Mouse (Mus musculus) heart, embryonic 11.5 days (tissue): ENCODE measurements around the gene Tstd3. TPM values are rescaled to one million over a fixed set of nuclear protein-coding genes. Genes with fewer than 3 reads are reported as not detected.

Experiments
- ATAC-seq: fragments of 200-750 bp; cut with Nextera tagmentation; replicated peaks from 2 replicates; pipeline ENCODE4 v1.8.0; 2017; ENCODE audit warnings: moderate library complexity; ENCODE audit not compliant: insufficient number of reproducible peaks, low FRiP score, low TSS enrichment
- H3K27ac ChIP-seq: fragments of 300-500 bp; sonication (generic); 2 replicates; pipeline ENCODE4 v1.5.1; 2014; ENCODE audit warnings: mild to moderate bottlenecking, low read depth, low read length
- H3K27me3 ChIP-seq: fragments of 300-500 bp; sonication (generic); 2 replicates; pipeline ENCODE4 v1.6.1; 2014; ENCODE audit warnings: mild to moderate bottlenecking, low read length, mixed read lengths; ENCODE audit not compliant: control insufficient read depth, insufficient read depth
- H3K36me3 ChIP-seq: fragments of 300-500 bp; sonication (generic); 2 replicates; pipeline ENCODE4 v1.6.1; 2014; ENCODE audit warnings: mild to moderate bottlenecking, low read length, moderate library complexity, mixed read lengths; ENCODE audit not compliant: control insufficient read depth, insufficient read depth
- H3K4me1 ChIP-seq: fragments of 300-500 bp; sonication (generic); 2 replicates; pipeline ENCODE4 v1.6.1; 2014; ENCODE audit warnings: low read length; ENCODE audit not compliant: control insufficient read depth, insufficient read depth
- H3K4me2 ChIP-seq: fragments of 300-500 bp; sonication (generic); 2 replicates; pipeline ENCODE4 v1.6.1; 2014; ENCODE audit warnings: mild to moderate bottlenecking, moderate library complexity
- H3K4me3 ChIP-seq: fragments of 300-500 bp; sonication (generic); 2 replicates; pipeline ENCODE4 v1.5.1; 2014; ENCODE audit warnings: low read depth, low read length
- H3K9ac ChIP-seq: fragments of 300-500 bp; sonication (generic); 2 replicates; pipeline ENCODE4 v1.6.1; 2014; ENCODE audit warnings: mild to moderate bottlenecking, low read depth, low read length, moderate library complexity
- H3K9me3 ChIP-seq: fragments of 300-500 bp; sonication (generic); replicated peaks from 2 replicates; pipeline ENCODE4 v1.6.1; 2016; ENCODE audit warnings: low read length; ENCODE audit not compliant: control insufficient read depth
- WGBS: fragments of 180-500 bp; shearing (Covaris S2); extraction: QIAGEN DNeasy Blood & Tissue Kit; methylation state at CpG from one replicate; pipeline ENCODE4 v1.1.7; 2014; ENCODE audit not compliant: insufficient replicate concordance; 5-methylcytosine and 5-hydroxymethylcytosine counted together
- polyA plus RNA-seq: library from polyadenylated mRNA; unstranded; fragments of >200 nt; fragmentation: Nextera tagmentation; extraction: Ambion mirVana; gene quantifications from 2 replicates; pipeline ENCODE4 v1.2.1, GENCODE M21; 2014

Tstd3 gene
- polyA plus RNA-seq, 1 experiment from 2014 or later = 24.4 TPM

GRCm38 (mm10) chr4:21788903-21789302 lies 21.9 kb upstream of the Tstd3 start:
- no peaks in the 10 kb centered on the region; the same call in 1 of the 2 replicates for H3K9me3 ChIP-seq
- WGBS = 87% methylated on average over 6 of the region's 6 CpGs
- H3K36me3 ChIP-seq = peaks cover 16% of the 10 kb centered on the region
- no peaks in the 10 kb centered on the region for H3K27me3 ChIP-seq
- no peak for ATAC-seq
- no peak overlapping the region for H3K9ac ChIP-seq
- no peaks in the 10 kb centered on the region for H3K4me1 ChIP-seq
- no peak overlapping the region for H3K4me3 ChIP-seq
- H3K27ac ChIP-seq = no peak overlapping the region
- no peak overlapping the region for H3K4me2 ChIP-seq

GRCm38 (mm10) chr4:21786268-21786667 lies 19.3 kb upstream of the Tstd3 start:
- no peak overlapping the region for H3K9ac ChIP-seq
- H3K27ac ChIP-seq = no peak overlapping the region
- H3K4me3 ChIP-seq = no peak overlapping the region
- H3K27me3 ChIP-seq = no peaks in the 10 kb centered on the region
- ATAC-seq = no peak
- WGBS = 93% methylated on average over 12 of the region's 12 CpGs
- no peaks in the 10 kb centered on the region for H3K9me3 ChIP-seq
- no peaks in the 10 kb centered on the region for H3K4me1 ChIP-seq
- peaks cover 24% of the 10 kb centered on the region for H3K36me3 ChIP-seq
- no peak overlapping the region for H3K4me2 ChIP-seq

- Histone ChIP-seq H3K4me1 (peaks cover 3% of the 10 kb centered on the region; the same call in 1 of the 2 replicates), H3K27me3 (no peaks in the 10 kb centered on the region), H3K9me3 (no peaks in the 10 kb centered on the region), H3K36me3 (peaks cover 14% of the 10 kb centered on the region), H3K4me3 (no peak overlapping the region), H3K27ac (no peak overlapping the region), H3K4me2 (no peak overlapping the region), H3K9ac (no peak overlapping the region)
- peak; percentile 74; the same call in 1 of the 2 replicates for ATAC-seq
- WGBS = 90% methylated on average over 12 of the region's 12 CpGs
These were observed 14.1 kb upstream of the Tstd3 start for GRCm38 (mm10) chr4:21780816-21781726.

- H3K36me3 ChIP-seq = peaks cover 5% of the 10 kb centered on the region
- ATAC-seq = no peak
- H3K9me3 ChIP-seq = no peaks in the 10 kb centered on the region
- H3K4me2 ChIP-seq = peak overlapping the region; percentile 66
- WGBS = 10% methylated on average over 9 of the region's 9 CpGs
- H3K4me3 ChIP-seq = peak overlapping the region; percentile 72
- no peaks in the 10 kb centered on the region for H3K27me3 ChIP-seq
- H3K27ac ChIP-seq = no peak overlapping the region
- H3K4me1 ChIP-seq = peaks cover 3% of the 10 kb centered on the region; the same call in 1 of the 2 replicates
- peak overlapping the region; percentile 80; the same call in 1 of the 2 replicates for H3K9ac ChIP-seq
These were observed 9.9 kb upstream of the Tstd3 start for GRCm38 (mm10) chr4:21776946-21777265.

- H3K27me3 ChIP-seq = no peaks in the 10 kb centered on the region
- H3K4me2 ChIP-seq = peak overlapping the region; percentile 66
- no peaks in the 10 kb centered on the region for H3K9me3 ChIP-seq
- H3K4me3 ChIP-seq = peak overlapping the region; percentile 72
- peak; percentile 95 for ATAC-seq
- under 1% methylated on average over 46 of the region's 46 CpGs for WGBS
- no peak overlapping the region for H3K27ac ChIP-seq
- H3K4me1 ChIP-seq = peaks cover 3% of the 10 kb centered on the region; the same call in 1 of the 2 replicates
- peak overlapping the region; percentile 80 for H3K9ac ChIP-seq
- H3K36me3 ChIP-seq = no peaks in the 10 kb centered on the region; the same call in 1 of the 2 replicates
These were observed 9.3 kb upstream of the Tstd3 start for GRCm38 (mm10) chr4:21776091-21776945.

- Histone ChIP-seq H3K4me3 (no peak overlapping the region), H3K4me2 (no peak overlapping the region), H3K9me3 (no peaks in the 10 kb centered on the region), H3K27ac (no peak overlapping the region), H3K4me1 (peaks cover 2% of the 10 kb centered on the region; the same call in 1 of the 2 replicates), H3K27me3 (no peaks in the 10 kb centered on the region), H3K9ac (no peak overlapping the region), H3K36me3 (no peaks in the 10 kb centered on the region)
- no peak for ATAC-seq
- WGBS = 96% methylated on average over 1 of the region's 1 CpGs
These were observed 5.3 kb upstream of the Tstd3 start for GRCm38 (mm10) chr4:21772306-21772705.

- no peaks in the 10 kb centered on the region for H3K9me3 ChIP-seq
- ATAC-seq = no peak
- H3K4me2 ChIP-seq = no peak overlapping the region
These were observed 4.1 kb upstream of the Tstd3 start for GRCm38 (mm10) chr4:21771064-21771463.

GRCm38 (mm10) chr4:21766171-21766862 lies 695 bp downstream of the Tstd3 start:
- WGBS = 26% methylated on average over 14 of the region's 14 CpGs

More at GRCm38 (mm10) chr4:21771064-21771463, 4.1 kb upstream of the Tstd3 start:
- no peaks in the 10 kb centered on the region for H3K36me3 ChIP-seq
- no peak overlapping the region for H3K4me3 ChIP-seq
- no peak overlapping the region for H3K9ac ChIP-seq
- no peaks in the 10 kb centered on the region for H3K27me3 ChIP-seq
- WGBS = 90% methylated on average over 1 of the region's 1 CpGs
- no peak overlapping the region for H3K27ac ChIP-seq
- no peaks in the 10 kb centered on the region for H3K4me1 ChIP-seq

More at GRCm38 (mm10) chr4:21766171-21766862, 695 bp downstream of the Tstd3 start:
- ATAC-seq = no peak
- H3K36me3 ChIP-seq = no peaks in the 10 kb centered on the region
- no peaks in the 10 kb centered on the region for H3K27me3 ChIP-seq
- no peaks in the 10 kb centered on the region for H3K4me1 ChIP-seq
- H3K9ac ChIP-seq = peak overlapping the region; percentile 81
- H3K4me3 ChIP-seq = peak overlapping the region; percentile 79
- no peaks in the 10 kb centered on the region for H3K9me3 ChIP-seq
- H3K27ac ChIP-seq = no peak overlapping the region
- H3K4me2 ChIP-seq = peak overlapping the region; percentile 73
